Mouse (Mus musculus): ENCODE data around the gene Adi1.

Gene Adi1

GRCm38 (mm10) chr12:28694231-28694630 lies 19.2 kb downstream of the Adi1 start:
- no peak for DNase-seq (ENCODE audit: low read depth, low spot score)

GRCm38 (mm10) chr12:28694776-28695175 lies 19.7 kb downstream of the Adi1 start:
- DNase-seq (ENCODE audit: low read depth, low spot score): no peak

GRCm38 (mm10) chr12:28697821-28698595 lies 23.0 kb downstream of the Adi1 start:
- no peak for DNase-seq (ENCODE audit: low read depth, low spot score)

GRCm38 (mm10) chr12:28699086-28699485 lies 24.1 kb downstream of the Adi1 start:
- DNase-seq (ENCODE audit: low read depth, low spot score): no peak

GRCm38 (mm10) chr12:28699656-28700055 lies 24.6 kb downstream of the Adi1 start:
- DNase-seq (ENCODE audit: low read depth, low spot score): peak; percentile 63

GRCm38 (mm10) chr12:28700101-28700511 lies 25.1 kb downstream of the Adi1 start:
- no peak for DNase-seq (ENCODE audit: low read depth, low spot score)

GRCm38 (mm10) chr12:28700561-28701025 lies 25.6 kb downstream of the Adi1 start:
- no peak for DNase-seq (ENCODE audit: low read depth, low spot score)

- no peak for DNase-seq (ENCODE audit: low read depth, low spot score)
These were observed 26.3 kb downstream of the Adi1 start for GRCm38 (mm10) chr12:28701302-28701701.

- no peak for DNase-seq (ENCODE audit: low read depth, low spot score)
These were observed 29.4 kb downstream of the Adi1 start for GRCm38 (mm10) chr12:28704381-28704780.

GRCm38 (mm10) chr12:28705204-28705603 lies 30.2 kb downstream of the Adi1 start:
- no peak for DNase-seq (ENCODE audit: low read depth, low spot score)

GRCm38 (mm10) chr12:28708154-28708553 lies 33.1 kb downstream of the Adi1 start:
- no peak for DNase-seq (ENCODE audit: low read depth, low spot score)

- no peak for DNase-seq (ENCODE audit: low read depth, low spot score)
These were observed 35.6 kb downstream of the Adi1 start for GRCm38 (mm10) chr12:28710566-28711185.

- no peak for DNase-seq (ENCODE audit: low read depth, low spot score)
These were observed 40.0 kb downstream of the Adi1 start for GRCm38 (mm10) chr12:28714822-28715632.

GRCm38 (mm10) chr12:28717066-28717465 lies 42.0 kb downstream of the Adi1 start:
- no peak for DNase-seq (ENCODE audit: low read depth, low spot score)

GRCm38 (mm10) chr12:28718106-28718505 lies 43.1 kb downstream of the Adi1 start:
- DNase-seq (ENCODE audit: low read depth, low spot score): no peak

- DNase-seq (ENCODE audit: low read depth, low spot score): no peak
These were observed 49.3 kb downstream of the Adi1 start for GRCm38 (mm10) chr12:28724366-28724765.

- DNase-seq (ENCODE audit: low read depth, low spot score): no peak
These were observed 51.2 kb downstream of the Adi1 start for GRCm38 (mm10) chr12:28726204-28726603.

- peak; percentile 62 for DNase-seq (ENCODE audit: low read depth, low spot score)
These were observed 52.0 kb downstream of the Adi1 start for GRCm38 (mm10) chr12:28727061-28727460.
